Mouse (Mus musculus) heart, adult 18-20 months (tissue): ENCODE measurements around the gene Ncor2. TPM values are rescaled to one million over a fixed set of nuclear protein-coding genes. Genes with fewer than 3 reads are reported as not detected.

Experiments
- DNase-seq, 2 experiments: peaks; one replicate each; pipeline ENCODE4 v3.0.0; 2021 to 2022; ENCODE audit warnings: mixed read lengths in 1 of 2
- total RNA-seq, 2 experiments: library from RNA; stranded (reverse); gene quantifications; 2 replicates each; pipeline ENCODE4 v1.2.3; 2021

Ncor2 gene
- total RNA-seq, 2 experiments from 2014 or later: 65.9 to 68.9 TPM

- DNase-seq: no peak
Measured at GRCm38 (mm10) chr5:125028371-125028770, 150.6 kb downstream of the Ncor2 start.

GRCm38 (mm10) chr5:125024002-125024401 lies 155.0 kb downstream of the Ncor2 start:
- DNase-seq: no peak

GRCm38 (mm10) chr5:125021298-125021697 lies 157.7 kb downstream of the Ncor2 start:
- DNase-seq: peak; percentile 80 to 87

- no peak for DNase-seq
Measured at GRCm38 (mm10) chr5:125019099-125019498, 159.9 kb downstream of the Ncor2 start.

- DNase-seq: no peak
Measured at GRCm38 (mm10) chr5:125017332-125017731, 161.7 kb downstream of the Ncor2 start.

GRCm38 (mm10) chr5:125016421-125017242 lies 162.4 kb downstream of the Ncor2 start:
- DNase-seq: no peak

- no peak for DNase-seq
Measured at GRCm38 (mm10) chr5:125015576-125015975, 163.4 kb downstream of the Ncor2 start.

GRCm38 (mm10) chr5:125015066-125015465 lies 164.0 kb downstream of the Ncor2 start:
- no peak for DNase-seq

- peak; percentile 57 to 89 for DNase-seq
Measured at GRCm38 (mm10) chr5:125014497-125014896, 164.5 kb downstream of the Ncor2 start.

GRCm38 (mm10) chr5:125011628-125012027 lies 167.4 kb downstream of the Ncor2 start:
- no peak for DNase-seq

- DNase-seq: no peak
Measured at GRCm38 (mm10) chr5:125011166-125011565, 167.9 kb downstream of the Ncor2 start.

GRCm38 (mm10) chr5:125006896-125007295 lies 172.1 kb downstream of the Ncor2 start:
- DNase-seq: no peak

GRCm38 (mm10) chr5:125005871-125006652 lies 173.0 kb downstream of the Ncor2 start:
- DNase-seq: no peak

- DNase-seq: no peak
Measured at GRCm38 (mm10) chr5:125003873-125004255, 175.2 kb downstream of the Ncor2 start.

GRCm38 (mm10) chr5:125002969-125003872 lies 175.8 kb downstream of the Ncor2 start, which contains the start of gene Rflna:
TSS of gene Rflna (plus strand) at chr5:125003221.
- DNase-seq: no peak

- no peak for DNase-seq
Measured at GRCm38 (mm10) chr5:125000756-125001250, 178.2 kb downstream of the Ncor2 start.

- no peak for DNase-seq
Measured at GRCm38 (mm10) chr5:124997913-124998312, 181.1 kb downstream of the Ncor2 start.

GRCm38 (mm10) chr5:124996816-124997215 lies 182.2 kb downstream of the Ncor2 start:
- DNase-seq: no peak

- DNase-seq: peak; percentile 45 to 75
Measured at GRCm38 (mm10) chr5:124992891-124993290, 186.1 kb downstream of the Ncor2 start.

GRCm38 (mm10) chr5:124992323-124992722 lies 186.7 kb downstream of the Ncor2 start:
- no peak for DNase-seq

- DNase-seq: peak; percentile 70 to 71
Measured at GRCm38 (mm10) chr5:124989724-124990123, 189.3 kb downstream of the Ncor2 start.

- no peak for DNase-seq
Measured at GRCm38 (mm10) chr5:124986656-124987055, 192.4 kb downstream of the Ncor2 start.
